Mouse (Mus musculus) kidney, postnatal 0 days (tissue): ENCODE data around the gene Sept9. TPM values are rescaled to one million over a fixed set of nuclear protein-coding genes. Genes with fewer than 3 reads are reported as not detected.

ENCODE experiments used
- ATAC-seq: fragments of 200-750 bp; cut with Nextera tagmentation; replicated peaks from 2 replicates; pipeline ENCODE4 v1.8.0; 2017; ENCODE audit warnings: low read depth, moderate number of reproducible peaks, moderate TSS enrichment, moderate library complexity; ENCODE audit not compliant: low FRiP score
- DNase-seq: peaks from one replicate; pipeline ENCODE4 v3.0.0-alpha.2; 2016; ENCODE audit warnings: low spot score
- H3K27ac ChIP-seq: fragments of 300-500 bp; sonication (generic); 2 replicates; pipeline ENCODE4 v1.5.1; 2014; ENCODE audit warnings: mild to moderate bottlenecking
- H3K27me3 ChIP-seq: fragments of 300-500 bp; sonication (generic); 2 replicates; pipeline ENCODE4 v1.6.1; 2014; ENCODE audit warnings: low read length, mixed read lengths; ENCODE audit not compliant: insufficient read depth
- H3K36me3 ChIP-seq: fragments of 300-500 bp; sonication (generic); 2 replicates; pipeline ENCODE4 v1.6.1; 2014; ENCODE audit warnings: low read length, mixed read lengths; ENCODE audit not compliant: insufficient read depth
- H3K4me1 ChIP-seq: fragments of 300-500 bp; sonication (generic); replicated peaks from 2 replicates; pipeline ENCODE4 v1.6.1; 2014; ENCODE audit warnings: antibody characterized with exemption, low read length, mixed read lengths; ENCODE audit not compliant: insufficient read depth
- H3K4me2 ChIP-seq: fragments of 300-500 bp; sonication (generic); 2 replicates; pipeline ENCODE4 v1.6.1; 2014; ENCODE audit warnings: mild to moderate bottlenecking, low read length, moderate library complexity, mixed read lengths
- H3K4me3 ChIP-seq: fragments of 300-500 bp; sonication (generic); replicated peaks from 2 replicates; pipeline ENCODE4 v1.5.1; 2014; ENCODE audit warnings: low read depth, low read length
- H3K9ac ChIP-seq: fragments of 300-500 bp; sonication (generic); 2 replicates; pipeline ENCODE4 v1.6.1; 2014; ENCODE audit warnings: low read depth, low read length
- H3K9me3 ChIP-seq: fragments of 300-500 bp; sonication (generic); replicated peaks from 2 replicates; pipeline ENCODE4 v1.6.1; 2016; ENCODE audit warnings: low read length, inconsistent platforms, mixed read lengths
- CTCF ChIP-seq: IDR thresholded peaks from 2 replicates; pipeline ENCODE4 v1.5.1; 2016; ENCODE audit warnings: antibody characterized with exemption, low read depth, mild to moderate bottlenecking, moderate library complexity
- WGBS: fragments of 180-500 bp; shearing (Covaris S2); extraction: QIAGEN DNeasy Blood & Tissue Kit; methylation state at CpG from one replicate; pipeline ENCODE4 v1.1.7; 2014; 5-methylcytosine and 5-hydroxymethylcytosine counted together
- polyA plus RNA-seq: library from polyadenylated mRNA; unstranded; fragments of >200 nt; fragmentation: Nextera tagmentation; extraction: Ambion mirVana; gene quantifications from 2 replicates; pipeline ENCODE4 v1.2.1, GENCODE M21; 2015

The Sept9 gene
- polyA plus RNA-seq, 1 experiment from 2014 or later: 71.2 TPM

GRCm38 (mm10) chr11:117265270-117265980 is 66.0 kb downstream of the Sept9 start:
- WGBS: 3% methylated on average over 18 of the region's 18 CpGs
- TF ChIP-seq CTCF: peak; percentile 54
- H3K4me3 ChIP-seq: peak overlapping the region; percentile 74
- peak; percentile 95 for DNase-seq
- no peaks in the 10 kb centered on the region for H3K9me3 ChIP-seq
- peak overlapping the region; percentile 86 for H3K27ac ChIP-seq
- H3K4me2 ChIP-seq: peak overlapping the region; percentile 93
- peak overlapping the region; percentile 82 for H3K9ac ChIP-seq
- peak; percentile 57 for ATAC-seq
- H3K36me3 ChIP-seq: no peaks in the 10 kb centered on the region
- H3K4me1 ChIP-seq: peaks cover 52% of the 10 kb centered on the region
- no peaks in the 10 kb centered on the region for H3K27me3 ChIP-seq

GRCm38 (mm10) chr11:117265981-117266905 is 66.8 kb downstream of the Sept9 start:
- peak overlapping the region; percentile 74 for H3K4me3 ChIP-seq
- no peaks in the 10 kb centered on the region for H3K27me3 ChIP-seq
- no peaks in the 10 kb centered on the region for H3K36me3 ChIP-seq
- H3K27ac ChIP-seq: peak overlapping the region; percentile 86
- H3K9me3 ChIP-seq: no peaks in the 10 kb centered on the region
- peaks cover 52% of the 10 kb centered on the region for H3K4me1 ChIP-seq
- H3K4me2 ChIP-seq: peak overlapping the region; percentile 93
- TF ChIP-seq CTCF: peak; percentile 2; the same call in 1 of the 2 replicates
- WGBS: under 1% methylated on average over 69 of the region's 69 CpGs
- H3K9ac ChIP-seq: peak overlapping the region; percentile 82
- DNase-seq (peak; percentile 96), ATAC-seq (peak; percentile 85)

- H3K4me2 ChIP-seq: peak overlapping the region; percentile 93
- ATAC-seq: peak; percentile 47
- H3K36me3 ChIP-seq: no peaks in the 10 kb centered on the region
- WGBS: under 1% methylated on average over 37 of the region's 37 CpGs
- H3K27ac ChIP-seq: peak overlapping the region; percentile 86
- H3K4me3 ChIP-seq: peak overlapping the region; percentile 74
- DNase-seq: peak; percentile 94
- H3K4me1 ChIP-seq: peaks cover 52% of the 10 kb centered on the region
- TF ChIP-seq CTCF: peak; percentile 71
- H3K27me3 ChIP-seq: no peaks in the 10 kb centered on the region
- peak overlapping the region; percentile 82 for H3K9ac ChIP-seq
- no peaks in the 10 kb centered on the region for H3K9me3 ChIP-seq
Measured at GRCm38 (mm10) chr11:117266906-117267721, 67.7 kb downstream of the Sept9 start.

- H3K9me3 ChIP-seq: no peaks in the 10 kb centered on the region
- WGBS: 9% methylated on average over 4 of the region's 4 CpGs
- no peaks in the 10 kb centered on the region for H3K27me3 ChIP-seq
- H3K4me2 ChIP-seq: peak overlapping the region; percentile 93
- no peak for ATAC-seq
- DNase-seq: no peak
- H3K4me3 ChIP-seq: peak overlapping the region; percentile 74
- H3K9ac ChIP-seq: 0 out of 2 replicates have a peak overlapping the region, but pooled peaks have one; percentile 82
- no peaks in the 10 kb centered on the region for H3K36me3 ChIP-seq
- H3K27ac ChIP-seq: peak overlapping the region; percentile 86; the same call in 1 of the 2 replicates
- TF ChIP-seq CTCF: no peak
- H3K4me1 ChIP-seq: peaks cover 52% of the 10 kb centered on the region
Measured at GRCm38 (mm10) chr11:117267828-117268227, 68.4 kb downstream of the Sept9 start.

GRCm38 (mm10) chr11:117268304-117268956 is 69.0 kb downstream of the Sept9 start:
- Histone ChIP-seq H3K27ac (no peak overlapping the region), H3K4me1 (peaks cover 48% of the 10 kb centered on the region), H3K4me2 (peak overlapping the region; percentile 93), H3K36me3 (no peaks in the 10 kb centered on the region), H3K9me3 (no peaks in the 10 kb centered on the region), H3K9ac (peak overlapping the region; percentile 3; the same call in 1 of the 2 replicates), H3K4me3 (peak overlapping the region; percentile 74), H3K27me3 (no peaks in the 10 kb centered on the region)
- ATAC-seq (no peak), DNase-seq (no peak)
- no peak for TF ChIP-seq CTCF
- 45% methylated on average over 10 of the region's 10 CpGs for WGBS
